In genomic region chr6:115418171-115418570, GRCm38 (mm10) we compare ENCODE assay signal across 21 mouse cellular contexts. TPM values are rescaled to one million over a fixed set of nuclear protein-coding genes. Genes with fewer than 3 reads are reported as not detected.
A peak's percentile ranks its signal among the peaks of the same experiment; 100 is the strongest.
DNase-seq lines count a peak whose midpoint lies in the region; ATAC-seq and TF ChIP-seq lines count a peak whose summit lies in the region.
"Had no signal": no experiment of that assay in that cellular context is flagged by ENCODE, and none has a peak within 500 bp of the region (broad histone marks: within the 10 kb centered on the region; RNA-seq: fewer than 3 reads in every experiment).

No protein-coding gene starts in this region.

- no peak for ATAC-seq in frontal cortex, adult (ENCODE audit: low TSS enrichment)
- ATAC-seq: activated CD4-positive, CD25-positive, alpha-beta regulatory T cell, adult 4 months; forebrain, embryonic 13.5 days; forebrain, embryonic 16.5 days; intestine, postnatal 0 days had no signal

- no peak overlapping the region for H3K4me3 ChIP-seq in cerebellum, adult 2 months (replicated peaks; ENCODE audit: insufficient read depth, low read depth, low read length)
- H3K4me3 ChIP-seq: forebrain, embryonic 10.5 days; forebrain, embryonic 13.5 days; gastrocnemius, adult 2 months; hindbrain, embryonic 12.5 days; hindbrain, embryonic 15.5 days had no signal

- TF ChIP-seq CTCF in cerebellum, adult 2 months (IDR thresholded peaks at IDR 0.05; ENCODE audit: borderline replicate concordance, insufficient read depth, low read depth, low read length): no peak

- peak; percentile 7 for DNase-seq in adrenal gland, adult 2 months
- DNase-seq in adrenal gland, postnatal 4 days (ENCODE audit: low spot score in 2 of 2): no peak
- DNase-seq in cerebellum, adult 2 months: peak; percentile 8 to 11
- no peak for DNase-seq in cerebellum, postnatal 4 days (ENCODE audit: low spot score in 2 of 2)
- peak; percentile 11 to 22 for DNase-seq in cerebellum, postnatal 25 days
- no peak for DNase-seq in cerebellum, adult 9-10 months
- DNase-seq: adrenal gland, adult 8-10 months; cerebellum, adult 11-12 months; cerebellum, postnatal 36 days; gastrocnemius, adult 2 months; gastrocnemius, postnatal 14 days; heart, adult 11 months; kidney, adult 2 months had no signal

- 35% methylated on average over 3 of the region's 3 CpGs for WGBS in cerebellum, adult 2 months

- H3K27ac ChIP-seq in cerebellum, adult 2 months (ENCODE audit: insufficient read depth, low read length): no peak overlapping the region
- H3K27ac ChIP-seq: forebrain, embryonic 10.5 days; forebrain, embryonic 13.5 days; gastrocnemius, adult 2 months; hindbrain, embryonic 12.5 days; hindbrain, embryonic 15.5 days had no signal

- TF ChIP-seq POLR2A in cerebellum, adult 2 months (IDR thresholded peaks at IDR 0.05; ENCODE audit: borderline replicate concordance, insufficient read depth, low read length): no peak

- H3K4me1 ChIP-seq in cerebellum, adult 2 months (ENCODE audit: control insufficient read depth, insufficient read depth, low read length): no peaks in the 10 kb centered on the region
- H3K4me1 ChIP-seq: forebrain, embryonic 10.5 days; forebrain, embryonic 13.5 days; hindbrain, embryonic 12.5 days; hindbrain, embryonic 15.5 days had no signal

- no peaks in the 10 kb centered on the region for H3K27me3 ChIP-seq in cerebellum, adult 2 months (ENCODE audit: control insufficient read depth, insufficient read depth, low read length)
- H3K27me3 ChIP-seq: forebrain, embryonic 13.5 days; hindbrain, embryonic 12.5 days; hindbrain, embryonic 15.5 days had no signal

RNA-seq across cellular contexts. Expression of gene Pparg, which starts 57.4 kb away (rescaled TPM):
- 10 to 100 TPM; 77.8 to 86.1 TPM for total RNA-seq in adrenal gland, adult 2 months (2021)
- 16.3 and 24.0 TPM in 2 replicates for polyA plus RNA-seq in adrenal gland, adult 2 months (2012; rRNA removed)
- total RNA-seq in adrenal gland, postnatal 4 days (2021): 10 to 100 TPM; 24.8 to 30.2 TPM
- 2.1 and 2.5 TPM in 2 replicates for polyA plus RNA-seq in cerebellum, adult 2 months (2012; rRNA removed)
- polyA plus RNA-seq: forebrain, embryonic 13.5 days had no signal

Comparison
In these comparisons a context has a peak if more than half of its experiments do, and no peak if none do; other contexts are left out.
1. DNase-seq: peak in adrenal gland, adult 2 months (single experiment), cerebellum, adult 2 months (2 of 2) and cerebellum, postnatal 25 days (2 of 2); none in adrenal gland, postnatal 4 days (0 of 2), cerebellum, postnatal 4 days (0 of 2) and cerebellum, adult 9-10 months (single experiment).